Mouse (Mus musculus): ENCODE data around the gene Mgat4e.
"Not testable (repeated sequence)": the region's sequence is repeated elsewhere in the genome, so short reads cannot be mapped to it uniquely, and the experiment has no call there.

Gene Mgat4e

DNA sequence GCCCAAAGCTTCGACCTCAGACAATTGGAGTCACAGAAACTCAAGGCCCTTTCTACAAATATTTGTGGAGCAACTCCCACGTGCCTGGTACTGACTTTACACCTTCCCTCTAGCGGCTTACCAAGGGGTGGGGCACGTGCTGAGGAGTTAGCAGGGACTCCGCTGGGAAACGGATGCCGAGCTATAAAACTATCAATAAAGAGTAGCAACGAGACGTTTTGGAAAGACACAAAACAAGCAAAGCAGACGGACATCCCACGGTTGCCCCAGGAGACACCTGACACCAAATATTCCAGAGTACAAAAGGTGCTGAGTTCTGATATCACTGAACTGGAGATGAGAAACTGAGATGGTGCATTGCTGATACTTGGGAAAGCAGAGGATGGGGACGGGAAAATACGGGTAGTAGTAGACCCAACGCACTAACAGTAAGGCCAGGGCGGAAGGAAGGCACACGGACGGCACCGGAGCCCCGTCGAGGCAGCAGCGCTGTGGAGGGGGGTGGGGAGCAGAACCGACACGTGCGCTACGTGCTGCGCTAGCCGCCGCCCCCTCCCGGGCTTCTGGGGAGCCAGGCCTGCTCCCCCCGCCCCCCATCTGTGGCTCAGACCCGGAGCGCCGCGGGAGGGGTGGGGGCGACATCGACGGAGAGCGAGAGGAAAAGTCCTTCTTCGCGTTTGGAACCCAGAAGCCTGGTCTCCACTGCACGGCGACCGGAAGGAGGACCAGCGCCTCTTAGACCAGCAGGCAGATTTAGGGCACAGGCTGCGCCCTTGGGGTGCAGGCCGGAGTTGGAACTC is 6.6 kb upstream of the Mgat4e start:
- no peak for DNase-seq (ENCODE audit: low spot score)

DNA sequence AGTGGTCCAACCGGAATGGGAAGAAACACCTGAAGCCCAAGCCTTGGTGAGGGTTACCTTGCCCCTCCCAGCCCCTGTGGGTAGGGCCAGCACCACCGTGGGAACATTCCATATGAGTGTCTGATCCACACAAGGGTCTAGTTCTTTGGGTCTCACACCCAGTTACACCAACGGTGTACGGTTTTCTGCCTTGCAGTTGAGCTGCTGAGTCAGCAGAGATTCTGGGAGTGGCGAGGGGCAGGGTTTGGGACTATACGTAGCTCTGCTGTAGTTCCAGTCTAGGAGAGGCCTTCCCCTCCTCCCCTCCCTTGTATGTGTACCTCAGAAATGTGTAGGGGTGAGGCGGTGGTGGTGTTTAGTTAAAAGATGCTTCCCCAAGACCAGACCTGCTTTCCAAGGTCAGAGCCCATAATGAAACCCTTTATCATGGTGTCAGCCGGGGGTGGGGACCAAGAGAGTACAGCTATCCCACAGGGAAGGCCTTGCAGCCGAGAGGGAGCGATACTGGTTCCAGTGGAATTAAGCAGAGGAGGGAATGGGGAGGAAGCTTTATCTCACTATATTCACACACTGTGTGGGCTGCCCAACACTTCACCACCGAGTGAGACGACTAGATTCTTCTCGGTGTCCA is 5.9 kb upstream of the Mgat4e start:
- DNase-seq (ENCODE audit: low spot score): no peak

GRCm38 (mm10) chr1:134552396-134552795 is 2.9 kb upstream of the Mgat4e start:
- no peak for DNase-seq (ENCODE audit: low spot score)

- no peak for DNase-seq (ENCODE audit: low spot score)
These were observed 2.4 kb upstream of the Mgat4e start for GRCm38 (mm10) chr1:134551869-134552268.

GRCm38 (mm10) chr1:134548231-134548630 is 1.3 kb downstream of the Mgat4e start:
- no peak for DNase-seq (ENCODE audit: low spot score)

DNA sequence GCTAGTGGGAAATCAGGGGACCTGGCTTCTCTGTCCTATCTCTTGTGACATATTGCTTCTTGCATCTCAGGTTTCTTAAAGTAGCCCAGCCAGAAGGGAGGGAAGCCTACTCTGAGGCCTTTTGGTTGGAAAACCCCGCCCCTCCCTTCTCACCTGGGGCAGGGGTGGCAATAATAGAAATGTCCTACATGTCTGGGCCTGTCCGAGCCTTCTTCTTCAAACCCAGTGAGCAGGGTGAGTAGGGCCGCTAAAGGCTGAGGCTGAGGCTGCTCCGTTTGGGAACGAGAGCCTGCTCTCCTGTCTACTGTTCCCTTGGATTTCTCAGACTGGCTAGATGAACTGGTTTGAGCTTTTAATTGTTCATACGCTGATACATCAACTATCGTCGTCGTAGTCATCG is 8.9 kb downstream of the Mgat4e start:
- DNase-seq (ENCODE audit: low spot score): no peak

- DNase-seq (ENCODE audit: low spot score): no peak
These were observed 14.0 kb downstream of the Mgat4e start for GRCm38 (mm10) chr1:134535513-134535912.

DNA sequence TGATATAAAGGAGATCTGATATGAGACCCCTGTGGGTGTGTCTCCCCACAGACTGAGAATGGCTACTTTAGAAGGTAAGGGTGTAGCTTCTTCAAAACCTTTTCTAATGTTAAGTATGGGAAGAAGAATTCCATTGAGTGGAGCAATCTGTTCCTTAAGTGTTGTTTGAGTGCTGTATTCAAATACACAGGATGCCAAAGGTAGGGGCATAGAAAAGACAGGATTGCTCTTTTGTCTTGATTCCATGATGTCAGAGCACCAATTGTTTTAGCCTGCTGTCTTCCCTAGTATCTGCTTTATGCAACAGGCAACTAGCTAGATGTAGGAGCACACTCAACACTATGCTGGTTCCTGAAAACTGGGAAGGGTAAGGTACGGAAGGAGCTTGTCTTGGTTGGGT is 14.4 kb downstream of the Mgat4e start:
- DNase-seq (ENCODE audit: low spot score): no peak

DNA sequence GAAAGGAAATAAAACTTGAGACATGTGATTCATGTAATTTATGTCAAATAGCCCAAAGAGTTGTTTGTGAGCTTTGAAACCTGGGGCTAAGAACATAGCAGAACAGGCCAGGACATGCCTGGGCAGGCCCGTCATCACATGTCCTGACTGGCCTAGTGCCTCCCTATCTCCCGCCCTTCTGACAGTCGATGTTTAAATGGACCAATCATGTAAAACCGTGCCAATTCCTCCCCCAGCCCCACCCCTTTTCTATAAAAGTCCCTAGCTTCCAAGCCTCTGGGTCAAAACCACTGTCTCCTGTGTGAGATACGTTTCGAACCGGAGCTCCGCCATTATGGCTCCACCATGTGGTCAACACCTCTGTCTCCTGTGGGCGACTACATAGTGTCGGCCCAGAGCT is 15.8 kb downstream of the Mgat4e start:
- not testable (repeated sequence) for DNase-seq (ENCODE audit: low spot score)

DNA sequence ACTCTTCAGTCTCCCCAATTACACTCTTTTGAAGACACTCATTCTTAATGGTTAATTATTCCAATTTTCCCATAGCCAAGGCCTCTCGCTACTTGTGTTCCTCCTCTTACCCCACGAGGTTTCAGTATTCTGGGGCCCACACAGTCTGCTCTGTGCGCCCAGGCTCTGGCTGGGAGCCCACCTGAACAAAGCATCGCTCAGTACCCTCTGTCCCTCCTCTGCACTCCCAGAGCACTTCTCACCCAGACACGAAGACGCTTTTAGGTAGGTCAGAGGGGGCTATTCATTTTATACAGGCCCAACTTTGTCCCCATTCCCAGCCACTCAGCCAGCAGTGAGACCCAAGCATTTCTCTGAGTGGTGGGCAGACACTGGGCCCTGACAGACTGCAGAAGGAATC is 18.9 kb downstream of the Mgat4e start:
- DNase-seq (ENCODE audit: low spot score): no peak

GRCm38 (mm10) chr1:134526752-134527151 is 22.7 kb downstream of the Mgat4e start:
- no peak for DNase-seq (ENCODE audit: low spot score)

- DNase-seq (ENCODE audit: low spot score): no peak
These were observed 24.5 kb downstream of the Mgat4e start for GRCm38 (mm10) chr1:134525015-134525414.

DNA sequence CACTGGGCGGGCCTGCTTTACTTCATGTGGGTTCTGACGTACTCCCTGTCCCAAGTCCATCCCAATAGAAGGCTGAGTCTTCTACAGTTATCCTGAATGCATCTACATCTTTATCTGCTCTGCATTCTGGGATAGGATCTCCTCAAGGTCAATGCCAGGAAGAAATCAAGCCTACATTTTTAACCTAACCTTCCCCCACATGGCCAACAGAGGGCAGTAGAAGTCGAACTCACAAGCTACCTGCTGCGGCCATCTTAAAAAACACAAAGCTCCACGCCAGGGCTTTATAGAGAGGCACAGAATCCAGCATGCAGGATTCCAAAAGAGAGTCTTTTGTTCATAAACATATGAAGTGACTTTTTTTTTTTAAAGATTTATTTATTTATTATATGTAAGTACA is 25.1 kb downstream of the Mgat4e start:
- DNase-seq (ENCODE audit: low spot score): no peak

- DNase-seq (ENCODE audit: low spot score): no peak
These were observed 27.2 kb downstream of the Mgat4e start for GRCm38 (mm10) chr1:134522325-134522724.

GRCm38 (mm10) chr1:134521163-134521562 is 28.3 kb downstream of the Mgat4e start:
- DNase-seq (ENCODE audit: low spot score): no peak

GRCm38 (mm10) chr1:134520001-134520721 is 29.3 kb downstream of the Mgat4e start:
- no peak for DNase-seq (ENCODE audit: low spot score)

- not testable (repeated sequence) for DNase-seq (ENCODE audit: low spot score)
These were observed 30.3 kb downstream of the Mgat4e start for GRCm38 (mm10) chr1:134519201-134519600.

GRCm38 (mm10) chr1:134518677-134519076 is 30.8 kb downstream of the Mgat4e start:
- peak; percentile 38 for DNase-seq (ENCODE audit: low spot score)

DNA sequence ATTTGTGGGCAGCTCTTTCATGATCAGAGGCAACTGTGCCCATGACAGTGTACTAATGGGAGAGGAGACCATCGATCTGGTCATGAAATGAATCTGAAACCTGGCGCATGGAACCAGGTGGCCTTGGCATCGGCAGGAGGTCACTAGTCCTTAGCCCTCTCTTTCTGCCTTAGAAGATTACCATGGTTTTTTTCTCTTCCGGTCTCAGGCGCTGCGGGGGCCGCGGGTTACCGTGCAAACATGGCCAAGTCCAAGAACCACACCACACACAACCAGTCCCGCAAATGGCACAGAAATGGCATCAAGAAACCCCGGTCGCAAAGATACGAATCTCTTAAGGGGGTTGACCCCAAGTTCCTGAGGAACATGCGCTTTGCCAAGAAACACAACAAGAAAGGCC is 31.6 kb downstream of the Mgat4e start:
- not testable (repeated sequence) for DNase-seq (ENCODE audit: low spot score)

DNA sequence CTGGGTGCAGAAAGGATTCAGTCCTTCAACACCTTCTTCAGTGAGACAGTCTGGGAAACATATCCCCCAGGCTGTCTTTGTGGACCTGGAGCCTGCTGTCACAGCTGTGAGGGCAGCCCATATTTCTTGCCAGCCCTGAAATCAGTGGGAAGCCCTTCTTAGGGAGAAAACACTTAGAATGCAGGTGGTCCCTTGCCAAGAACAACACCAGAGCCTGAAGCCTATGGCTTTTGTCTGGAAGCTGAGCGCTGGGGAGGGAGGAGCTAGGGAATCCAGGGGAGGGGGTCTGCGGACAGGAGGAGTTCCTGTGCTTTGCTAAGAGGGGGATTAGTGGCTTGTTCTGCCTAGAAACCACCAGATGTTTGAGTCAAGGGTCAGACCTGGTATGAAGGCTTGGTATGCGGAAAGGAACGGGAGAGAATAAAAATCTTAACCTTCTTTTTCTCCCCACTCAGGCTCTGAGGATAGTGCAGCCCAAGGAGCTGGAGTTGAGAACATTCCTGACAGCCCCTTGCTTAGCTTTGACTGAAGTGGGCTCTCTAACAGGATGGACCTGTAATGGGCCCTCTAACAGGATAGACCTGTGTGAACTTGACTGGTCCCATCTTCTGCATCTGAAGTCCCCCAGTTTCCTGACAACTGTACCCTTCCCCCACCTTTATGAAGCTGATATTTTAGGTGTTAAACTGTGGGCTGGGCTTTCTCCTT is 32.8 kb downstream of the Mgat4e start:
- DNase-seq (ENCODE audit: low spot score): no peak

GRCm38 (mm10) chr1:134515891-134516290 is 33.6 kb downstream of the Mgat4e start:
- DNase-seq (ENCODE audit: low spot score): no peak

GRCm38 (mm10) chr1:134513876-134514590 is 35.4 kb downstream of the Mgat4e start:
- DNase-seq (ENCODE audit: low spot score): no peak

Measured in urinary bladder, postnatal 10 days (tissue).